Mouse (Mus musculus): ENCODE data around the gene Tmem143. TPM values are rescaled to one million over a fixed set of nuclear protein-coding genes. Genes with fewer than 3 reads are reported as not detected.
"Not testable (repeated sequence)": the region's sequence is repeated elsewhere in the genome, so short reads cannot be mapped to it uniquely, and the experiment has no call there.

Tmem143 gene
- total RNA-seq (2021): 10 to 100 TPM; 20.8 to 25.9 TPM

GRCm38 (mm10) chr7:45896517-45897257 lies at the start of gene Tmem143, which contains the start of gene Syngr4:
TSS of gene Tmem143 (plus strand) at chr7:45896941.
TSS of gene Syngr4 (minus strand) at chr7:45896714.
- peak; percentile 94 to 96 for DNase-seq

DNA sequence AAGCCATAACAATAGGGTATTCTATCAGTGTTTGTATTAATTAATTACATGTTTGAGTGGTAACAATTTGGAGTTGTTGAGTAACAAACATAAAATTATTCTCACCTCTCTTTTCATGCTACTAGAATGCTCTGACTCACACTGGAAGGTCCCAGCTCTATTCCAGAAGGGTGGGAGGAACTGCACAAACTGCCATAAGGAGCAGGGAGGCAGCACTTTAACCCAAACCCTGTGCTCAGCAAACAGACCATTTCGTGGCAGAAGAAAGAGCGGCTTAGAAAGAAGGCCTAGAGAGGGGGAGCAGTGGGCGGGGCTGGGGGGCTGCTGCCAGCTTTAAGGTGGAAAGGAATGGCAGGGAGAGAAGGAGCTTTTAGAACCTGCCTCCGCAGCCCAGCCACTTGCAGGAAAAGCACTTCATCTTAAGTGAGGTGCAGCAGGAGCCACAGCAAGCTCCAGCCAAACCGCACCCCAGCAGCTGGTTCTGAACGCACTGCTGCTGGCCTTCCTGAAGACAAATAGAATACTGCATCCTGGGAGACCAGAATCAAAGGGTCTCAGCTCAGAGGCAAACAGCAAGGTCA lies 48.2 kb upstream of the Tmem143 start:
- DNase-seq: no peak

DNA sequence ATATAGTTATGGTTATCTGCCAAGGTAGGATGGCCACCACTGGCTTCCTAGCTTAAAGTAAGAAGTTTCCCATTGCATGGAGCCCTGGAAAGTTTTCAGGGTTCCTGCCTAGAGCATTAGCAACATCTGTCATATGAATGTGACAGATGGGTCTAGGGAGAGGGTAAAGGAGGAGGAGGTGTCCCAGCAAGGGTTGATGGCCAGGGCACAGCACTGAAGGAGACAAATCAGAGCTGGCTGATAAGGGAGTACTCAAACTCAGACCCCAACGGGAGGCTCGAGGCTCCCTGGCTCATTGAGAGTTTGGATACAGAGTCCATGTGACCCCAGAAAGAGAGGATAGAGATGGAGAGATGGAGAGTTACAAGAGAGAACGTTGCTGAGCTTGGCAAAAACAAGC lies 46.1 kb upstream of the Tmem143 start:
- DNase-seq: no peak

GRCm38 (mm10) chr7:45853089-45853488 lies 43.7 kb upstream of the Tmem143 start:
- DNase-seq: no peak

- DNase-seq: no peak
These were observed 39.5 kb upstream of the Tmem143 start for GRCm38 (mm10) chr7:45856950-45857901.

DNA sequence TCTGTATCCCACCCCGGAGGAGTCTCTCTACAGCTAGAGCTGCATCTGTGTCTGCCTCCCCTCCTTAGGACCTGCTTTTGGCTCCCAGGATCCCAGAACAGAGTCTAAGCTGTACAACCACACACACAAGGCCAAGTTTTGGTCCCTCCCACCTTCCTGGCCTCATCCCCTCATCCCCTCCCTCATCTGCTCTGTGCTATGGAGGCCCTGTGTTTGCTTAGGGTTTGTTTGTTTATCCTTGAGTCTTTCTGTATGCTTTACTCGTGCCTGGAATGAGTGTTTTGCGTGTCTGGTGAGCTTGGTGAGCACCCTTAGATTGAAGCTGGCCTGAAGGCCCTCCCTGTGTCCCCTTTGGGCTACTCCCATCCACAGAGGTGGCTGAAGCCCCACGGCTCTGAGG lies 37.7 kb upstream of the Tmem143 start:
- DNase-seq: no peak

DNA sequence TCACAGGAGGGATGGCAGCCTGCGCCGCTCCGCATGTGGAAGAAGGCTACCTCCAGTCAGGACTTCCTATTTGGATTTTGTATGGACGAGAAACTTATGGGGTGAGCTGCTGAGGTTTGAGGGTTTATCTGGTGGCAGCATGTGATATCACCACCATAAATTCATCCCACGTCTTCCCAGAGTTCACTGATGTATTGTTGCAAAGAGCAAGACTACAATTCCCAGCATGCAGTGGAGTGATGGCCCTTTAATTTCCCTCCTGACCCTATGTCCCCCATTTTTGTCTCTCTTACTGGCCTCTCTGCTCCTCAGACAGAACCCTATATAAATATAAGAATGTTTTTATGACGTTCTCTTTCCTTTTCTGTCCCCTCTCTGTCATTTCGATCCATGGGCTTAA lies 33.9 kb upstream of the Tmem143 start:
- no peak for DNase-seq

DNA sequence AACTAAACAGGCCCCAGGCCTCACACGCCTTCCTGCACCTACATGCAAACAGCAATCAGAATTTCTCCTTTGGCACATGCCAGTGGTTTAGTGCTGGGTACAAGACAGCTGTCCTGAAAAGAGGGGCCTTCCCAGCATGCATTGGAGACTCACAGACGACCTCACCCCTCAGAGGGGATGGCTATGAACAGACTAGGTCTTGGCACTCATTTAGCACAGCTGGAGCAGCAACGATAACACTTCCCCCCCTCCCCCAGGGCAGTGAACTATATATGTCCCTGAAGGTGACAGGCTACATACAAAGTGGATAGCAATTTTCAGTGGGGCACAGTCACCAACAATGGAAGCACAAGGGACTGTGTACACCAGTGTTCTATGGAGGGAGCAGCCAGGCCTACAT lies 32.3 kb upstream of the Tmem143 start:
- DNase-seq: no peak

DNA sequence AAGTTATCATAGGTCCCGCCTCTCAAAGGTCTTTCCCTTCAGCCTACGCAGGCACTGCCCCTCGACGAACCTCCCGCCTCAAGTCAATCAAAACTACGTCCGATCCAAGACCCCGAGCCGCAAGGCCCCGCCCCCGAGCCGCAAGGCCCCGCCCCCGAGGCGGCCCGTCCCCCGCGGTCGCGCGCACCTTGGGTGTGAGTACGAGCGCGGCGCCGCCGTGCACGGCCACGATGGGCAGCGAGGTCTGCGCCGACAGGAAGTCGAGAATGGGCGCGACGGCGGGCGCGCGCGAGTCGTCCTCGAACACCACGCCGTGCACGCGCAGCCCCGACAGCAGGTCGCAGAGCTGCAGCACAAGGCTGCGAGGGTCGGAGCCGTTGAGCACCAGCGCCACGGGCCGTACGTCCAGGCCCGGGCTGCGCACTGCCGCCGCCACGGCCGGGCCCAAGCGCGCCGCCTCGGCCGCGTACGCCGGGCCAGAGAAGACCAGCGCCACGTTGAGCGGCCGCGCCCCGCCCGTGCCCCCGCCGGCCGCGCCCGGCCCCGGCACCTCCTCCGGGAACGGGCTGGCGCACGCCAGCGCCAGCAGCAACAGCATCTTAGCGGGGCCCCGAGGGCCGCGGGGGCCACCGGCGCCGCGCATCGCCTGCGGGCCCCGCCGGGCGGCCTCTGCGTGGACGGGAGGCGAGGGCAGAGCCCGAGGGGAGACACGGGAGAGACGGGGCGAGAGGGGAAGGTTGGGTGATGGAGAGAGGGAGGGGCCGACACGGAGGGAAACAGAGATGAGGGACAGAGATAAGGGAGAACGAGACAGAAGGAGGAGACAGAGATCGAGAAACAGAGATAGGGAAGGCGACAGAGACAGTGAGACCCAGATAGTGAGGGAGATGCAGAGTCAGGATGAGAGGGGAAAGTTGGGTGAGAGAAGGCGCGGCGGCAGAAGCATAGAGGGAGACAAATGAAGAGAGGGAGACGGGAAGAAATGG lies 30.5 kb upstream of the Tmem143 start:
- DNase-seq: peak; percentile 74 to 78

- DNase-seq: no peak
These were observed 28.9 kb upstream of the Tmem143 start for GRCm38 (mm10) chr7:45867871-45868270.

GRCm38 (mm10) chr7:45869107-45869670 lies 27.6 kb upstream of the Tmem143 start:
- no peak for DNase-seq

DNA sequence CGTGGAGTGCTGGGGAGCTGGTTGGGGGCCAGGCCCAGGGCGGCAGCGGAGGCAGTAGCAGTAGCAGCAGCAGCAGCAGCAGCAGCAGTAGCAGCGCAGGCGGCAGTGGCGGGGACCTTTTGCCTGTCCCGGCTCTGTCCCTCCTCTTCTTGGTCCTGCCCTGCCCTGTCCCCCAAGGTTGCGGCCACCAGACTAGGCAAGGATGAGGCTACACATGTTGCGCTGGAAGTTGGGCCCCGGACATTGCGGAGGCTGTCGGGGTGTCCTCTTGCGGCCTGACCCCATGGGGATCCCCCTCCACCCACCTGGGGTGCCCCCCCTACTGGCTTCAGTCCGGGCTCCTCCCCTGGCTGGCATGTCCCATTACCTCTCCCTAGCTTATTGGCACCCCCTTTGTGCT lies 27.0 kb upstream of the Tmem143 start:
- DNase-seq: no peak

DNA sequence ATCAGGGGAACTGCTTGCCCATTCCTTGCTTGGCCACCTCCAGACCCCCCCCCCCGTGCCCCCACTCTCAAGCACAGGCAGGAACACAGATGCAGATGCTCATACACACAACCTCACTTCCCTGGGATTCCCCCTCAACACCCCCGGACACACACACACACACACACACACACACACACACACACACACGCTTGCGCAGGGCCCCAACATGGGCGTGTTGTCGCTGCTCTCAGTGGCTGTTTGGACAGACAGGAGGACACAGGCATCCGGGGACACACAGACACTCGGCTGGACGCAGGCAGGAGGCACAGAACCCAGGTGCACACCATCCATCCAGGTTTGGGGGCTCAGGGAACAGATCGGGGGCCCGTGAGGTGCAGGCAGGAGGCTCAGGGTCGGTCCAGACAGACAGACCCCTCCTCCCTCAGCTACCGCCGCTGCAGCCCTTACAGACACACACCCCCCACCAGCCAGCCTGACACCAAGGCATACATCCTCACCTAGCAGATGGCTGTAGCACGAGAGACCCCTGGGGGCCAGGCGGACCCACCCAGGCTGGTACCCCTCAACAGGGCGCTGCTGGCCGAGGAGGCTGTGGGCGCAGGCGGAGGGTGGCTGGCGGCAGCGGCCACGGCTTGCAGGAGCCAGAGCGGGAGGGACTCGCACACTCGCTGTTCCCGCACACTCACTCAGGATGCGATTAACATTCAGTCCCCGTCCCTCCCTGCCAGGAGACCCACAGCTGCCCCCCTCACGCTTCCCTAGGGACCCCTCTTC lies 26.3 kb upstream of the Tmem143 start:
- DNase-seq: no peak

DNA sequence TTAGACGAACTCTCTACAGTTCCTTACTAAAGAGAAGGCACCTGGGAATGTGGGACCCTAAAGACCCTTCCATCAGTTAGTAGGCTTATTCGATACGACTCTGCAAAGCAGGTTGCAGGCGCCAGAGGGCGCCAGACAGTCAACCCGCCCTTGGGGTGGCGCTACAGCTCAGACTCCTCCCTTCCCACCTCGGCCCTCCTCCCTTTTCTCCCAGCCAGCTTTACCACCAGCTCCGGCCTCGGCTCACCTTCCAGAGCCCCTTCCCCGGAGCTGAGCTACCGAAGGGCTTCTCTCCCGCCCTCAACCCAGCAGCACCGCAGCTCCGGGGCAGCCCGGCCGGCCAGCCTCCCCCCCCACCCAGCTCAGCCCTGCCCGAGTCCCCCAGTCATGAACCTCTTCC lies 24.1 kb upstream of the Tmem143 start, which contains the start of gene Kdelr1:
TSS of gene Kdelr1 (plus strand) at position 149 of the 400 bp plus-strand sequence.
- peak; percentile 89 to 90 for DNase-seq

DNA sequence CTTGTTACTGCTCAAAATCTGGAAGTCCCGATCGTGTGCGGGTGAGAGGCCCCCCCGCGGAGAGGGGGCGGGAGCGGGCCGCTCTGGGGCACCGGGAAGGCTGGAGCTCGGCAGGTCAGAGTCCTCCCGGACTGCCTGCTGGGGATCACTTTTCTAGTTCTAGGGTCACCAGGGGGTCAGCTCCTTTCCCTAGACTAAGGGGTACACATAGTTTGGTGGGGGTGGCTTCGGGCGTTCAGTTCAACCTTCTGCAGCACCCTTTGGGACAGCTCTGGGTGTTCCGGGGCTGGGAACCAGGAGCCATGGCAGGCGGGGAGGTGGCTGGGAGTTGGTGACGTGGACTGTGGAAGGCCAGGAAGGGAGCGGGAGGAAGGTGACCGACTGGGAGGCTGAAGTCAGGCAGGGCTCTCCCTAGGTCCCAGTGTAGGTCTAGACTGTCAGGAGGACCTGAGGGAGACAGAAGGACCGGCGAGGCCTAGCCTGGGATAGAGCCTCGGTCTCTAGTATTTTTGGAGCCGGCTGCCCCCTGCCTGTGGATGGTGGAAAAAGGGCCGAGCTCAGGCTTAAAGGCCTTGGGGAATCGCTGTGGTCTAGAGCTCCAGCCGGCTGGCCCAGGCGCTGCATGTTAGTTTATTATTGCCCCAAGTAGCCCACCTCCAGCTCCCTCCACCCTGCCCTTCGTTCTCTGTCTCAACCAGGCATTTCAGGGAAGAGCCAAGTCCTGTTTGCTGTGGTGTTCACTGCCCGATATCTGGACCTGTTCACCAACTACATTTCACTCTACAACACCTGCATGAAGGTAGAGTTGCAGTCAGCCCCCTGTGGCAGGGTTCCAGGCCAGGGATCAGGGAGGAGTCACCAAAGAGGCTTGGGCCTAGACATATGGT lies 23.4 kb upstream of the Tmem143 start:
- DNase-seq: peak; percentile 52 to 62

DNA sequence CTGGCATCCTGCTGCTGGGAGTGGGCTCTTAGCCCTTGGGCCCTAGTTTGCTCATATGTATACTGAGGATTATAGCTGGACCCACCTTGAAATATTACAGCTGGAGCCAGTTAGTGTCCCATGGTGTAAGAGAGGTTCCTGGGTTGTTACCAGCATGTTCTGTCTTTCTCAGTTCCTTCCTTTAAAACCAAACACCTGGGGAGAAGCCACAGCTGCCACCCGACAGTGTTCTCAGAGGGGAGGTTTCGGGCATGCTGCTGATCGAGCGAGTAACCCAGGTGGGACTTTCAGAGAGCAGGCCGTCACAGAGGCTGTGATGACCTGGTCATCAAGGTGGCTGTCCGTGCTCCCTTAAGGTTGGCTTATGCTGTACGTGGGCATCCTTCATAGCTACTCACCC lies 19.8 kb upstream of the Tmem143 start:
- no peak for DNase-seq

- not testable (repeated sequence) for DNase-seq
These were observed 18.5 kb upstream of the Tmem143 start, which contains the start of gene Grin2d for GRCm38 (mm10) chr7:45878278-45878677. TSS of gene Grin2d (minus strand) at chr7:45878378.

GRCm38 (mm10) chr7:45880531-45880930 lies 16.2 kb upstream of the Tmem143 start:
- no peak for DNase-seq

DNA sequence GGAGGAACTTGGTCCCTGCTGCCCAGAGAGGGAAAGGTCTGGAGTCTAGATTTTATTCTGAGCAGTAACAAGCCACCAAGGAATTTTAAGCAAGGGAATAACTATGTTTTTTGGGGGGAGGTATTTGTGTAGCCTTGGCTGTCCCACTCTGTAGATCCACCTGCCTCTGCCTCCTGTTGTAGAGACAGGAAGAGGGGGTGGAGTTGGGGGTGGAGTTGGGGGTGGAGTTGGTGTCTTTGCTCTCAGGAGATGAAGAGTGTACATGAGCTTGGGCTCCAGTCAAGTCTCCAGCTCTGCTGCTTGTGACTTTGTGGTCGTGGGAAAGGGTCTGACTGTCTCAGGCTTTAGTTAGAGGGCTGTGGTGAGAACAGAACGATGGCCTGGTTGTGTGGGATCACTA lies 15.7 kb upstream of the Tmem143 start:
- DNase-seq: no peak
